Mouse (Mus musculus) cerebellum, adult 9-11 months (tissue): ENCODE results near the gene E2f3.

Experiments
- DNase-seq: peaks from one replicate; pipeline ENCODE4 v3.0.0; 2022

E2f3 gene

DNA sequence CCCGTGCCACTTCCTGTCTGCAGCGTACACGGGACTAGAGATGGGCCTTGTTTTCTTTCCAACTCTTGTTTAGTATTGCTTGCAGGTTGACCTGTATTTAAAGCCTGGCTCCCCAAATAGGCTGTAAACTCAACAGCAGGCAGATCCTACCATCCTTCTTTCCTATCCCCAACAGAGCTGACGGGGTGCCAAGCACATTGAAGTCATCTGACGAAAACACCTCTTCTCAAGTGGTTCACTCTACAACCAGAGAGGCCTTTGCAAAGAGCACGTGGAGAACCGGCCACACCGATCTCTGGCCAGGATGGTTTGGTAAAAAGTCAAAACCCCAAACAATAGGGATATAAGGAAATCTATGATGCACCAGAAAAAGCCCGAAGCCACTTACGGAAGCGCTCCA, 8.5 kb downstream of the E2f3 start:
- peak; percentile 9 for DNase-seq

- DNase-seq = no peak
Observed at GRCm38 (mm10) chr13:29974066-29974465, 11.8 kb downstream of the E2f3 start.

- DNase-seq = no peak
Observed at GRCm38 (mm10) chr13:29973610-29974009, 12.3 kb downstream of the E2f3 start.

GRCm38 (mm10) chr13:29970333-29970732, 15.5 kb downstream of the E2f3 start:
- DNase-seq = no peak

DNA sequence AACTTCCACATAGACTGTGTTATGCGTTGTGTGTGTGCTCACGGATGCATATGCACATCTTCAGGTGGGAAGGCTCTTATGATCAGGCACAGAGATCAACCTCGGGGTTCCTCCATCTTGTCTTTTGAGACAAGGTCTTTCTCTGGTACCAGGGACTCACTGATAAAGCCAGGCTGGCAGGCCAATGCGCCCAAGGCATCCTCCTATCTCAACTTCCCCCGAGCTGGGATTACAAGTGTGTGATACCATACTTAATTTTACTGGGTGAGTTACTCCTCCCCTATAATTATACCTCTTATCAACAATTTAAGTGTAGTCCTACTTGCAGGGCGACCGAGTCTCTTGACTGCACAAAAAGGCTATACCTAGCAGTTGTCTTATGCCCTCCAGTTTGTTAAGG, 17.2 kb downstream of the E2f3 start:
- DNase-seq = no peak

GRCm38 (mm10) chr13:29967367-29967766, 18.5 kb downstream of the E2f3 start:
- DNase-seq = no peak

GRCm38 (mm10) chr13:29966966-29967365, 18.9 kb downstream of the E2f3 start:
- no peak for DNase-seq

DNA sequence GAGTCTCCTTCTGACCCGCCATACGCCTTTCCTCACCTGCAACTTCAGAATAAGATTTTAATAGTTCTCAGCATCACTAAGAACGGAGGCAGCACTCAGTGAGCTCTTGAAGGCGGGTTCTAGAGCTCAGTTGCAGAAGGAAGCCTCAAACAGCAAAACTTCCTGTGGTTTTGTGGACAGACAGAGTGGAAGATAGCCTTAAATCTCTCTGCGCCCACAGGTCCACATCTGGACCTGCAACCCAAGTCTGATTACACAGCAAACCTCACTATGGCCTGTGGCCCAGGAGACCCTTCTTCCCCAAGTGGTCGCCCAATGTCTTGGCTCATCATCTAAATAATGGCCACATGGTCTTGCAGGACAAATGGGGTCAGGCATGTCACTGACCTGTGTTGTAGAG, 21.8 kb downstream of the E2f3 start:
- DNase-seq = no peak

- no peak for DNase-seq
Observed at GRCm38 (mm10) chr13:29960416-29960815, 25.4 kb downstream of the E2f3 start.

DNA sequence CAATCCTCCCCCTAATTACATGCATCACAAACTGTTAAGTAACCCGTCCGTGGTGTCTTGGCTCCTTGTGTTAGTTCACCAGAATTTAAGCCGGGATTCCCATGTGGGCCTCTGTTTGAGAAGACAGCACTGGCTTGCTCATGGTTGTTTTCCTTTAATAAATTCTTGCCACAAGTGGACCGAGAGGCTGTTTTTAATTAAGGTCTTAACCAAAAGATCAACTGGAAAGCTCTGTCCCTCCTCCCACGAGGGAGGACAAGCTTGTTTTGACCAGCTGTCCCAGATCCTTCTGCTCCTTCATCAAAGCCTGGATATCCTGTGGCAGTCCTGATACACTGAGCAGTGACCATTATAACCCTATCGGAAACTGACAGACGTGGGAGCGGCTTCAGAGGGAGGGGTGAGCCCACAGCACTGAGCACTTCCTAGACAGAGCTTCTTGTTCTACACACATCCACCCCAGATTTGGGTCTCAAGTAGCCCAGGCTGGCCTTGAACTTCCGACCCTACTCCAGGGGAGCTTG, 28.1 kb downstream of the E2f3 start:
- no peak for DNase-seq

GRCm38 (mm10) chr13:29956821-29957421, 28.9 kb downstream of the E2f3 start:
- peak; percentile 62 for DNase-seq

DNA sequence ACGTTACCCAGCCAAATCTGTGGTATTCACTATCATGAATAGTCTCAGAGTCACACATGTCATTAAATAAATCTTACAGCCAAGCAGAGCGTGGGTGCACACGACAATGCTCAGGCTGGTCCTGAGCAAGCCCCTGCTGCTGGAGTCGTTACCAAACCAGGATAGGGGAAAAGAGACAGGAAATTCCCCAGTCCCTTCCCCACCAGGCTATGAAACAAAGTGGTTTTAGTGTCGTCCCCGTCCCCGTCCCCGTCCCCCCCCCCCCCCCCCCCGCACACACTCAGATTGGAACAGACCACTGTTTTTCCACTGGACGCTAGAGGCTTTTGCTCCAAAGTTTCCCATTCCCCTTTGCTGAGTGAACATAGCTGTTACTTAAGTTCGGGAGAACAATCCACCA, 30.6 kb downstream of the E2f3 start:
- no peak for DNase-seq

DNA sequence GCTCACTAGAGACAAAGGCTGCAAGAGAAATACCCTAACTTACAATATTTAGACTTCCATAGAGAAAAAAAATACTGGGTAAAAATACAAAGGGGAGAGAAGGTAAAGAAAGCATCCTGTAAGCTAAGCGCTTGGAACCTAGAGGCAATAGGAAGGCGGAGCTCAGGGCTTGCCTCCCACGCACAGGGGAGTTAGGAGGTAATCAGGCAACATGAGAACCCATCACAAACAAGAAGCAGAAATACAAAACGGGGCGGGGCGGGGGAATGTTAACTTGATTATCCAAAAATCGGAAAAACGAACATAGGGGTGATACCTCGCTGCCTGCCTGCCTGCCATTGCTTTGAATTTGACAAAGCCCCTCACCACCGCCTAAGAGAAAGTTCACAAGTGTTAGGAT, 31.1 kb downstream of the E2f3 start:
- no peak for DNase-seq

GRCm38 (mm10) chr13:29953417-29954045, 32.3 kb downstream of the E2f3 start:
- DNase-seq = no peak

- no peak for DNase-seq
Observed at GRCm38 (mm10) chr13:29946045-29946444, 39.8 kb downstream of the E2f3 start.

DNA sequence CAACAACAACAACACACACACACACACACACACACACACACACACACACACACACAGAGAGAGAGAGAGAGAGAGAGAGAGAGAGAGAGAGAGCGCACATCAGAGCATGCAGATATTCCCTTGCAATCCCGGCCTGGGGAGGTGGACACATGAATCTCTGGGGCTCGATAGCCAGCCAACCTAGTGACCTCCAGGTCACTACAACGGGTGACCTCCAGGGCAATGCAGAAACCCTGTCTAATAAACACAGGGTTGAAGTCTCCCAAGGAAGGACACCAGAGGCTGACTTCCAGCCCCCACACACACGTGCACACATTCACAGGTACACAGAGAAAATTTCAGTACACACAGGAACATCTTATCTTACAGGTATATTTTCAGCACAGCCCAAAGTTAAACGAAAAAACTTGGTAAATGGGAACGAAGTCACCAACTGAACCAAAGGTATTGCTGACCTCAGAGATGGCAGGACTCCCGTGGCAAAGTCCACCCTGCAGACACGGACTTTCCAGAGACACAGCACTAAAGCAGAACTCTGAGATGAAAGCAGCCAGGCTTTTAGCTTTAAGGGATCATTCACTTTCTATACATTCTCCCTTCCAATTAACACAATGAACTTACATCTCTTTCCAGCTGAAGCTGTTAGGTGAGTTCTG, 40.8 kb downstream of the E2f3 start:
- DNase-seq = no peak

- no peak for DNase-seq
Observed at GRCm38 (mm10) chr13:29944493-29944892, 41.4 kb downstream of the E2f3 start.

DNA sequence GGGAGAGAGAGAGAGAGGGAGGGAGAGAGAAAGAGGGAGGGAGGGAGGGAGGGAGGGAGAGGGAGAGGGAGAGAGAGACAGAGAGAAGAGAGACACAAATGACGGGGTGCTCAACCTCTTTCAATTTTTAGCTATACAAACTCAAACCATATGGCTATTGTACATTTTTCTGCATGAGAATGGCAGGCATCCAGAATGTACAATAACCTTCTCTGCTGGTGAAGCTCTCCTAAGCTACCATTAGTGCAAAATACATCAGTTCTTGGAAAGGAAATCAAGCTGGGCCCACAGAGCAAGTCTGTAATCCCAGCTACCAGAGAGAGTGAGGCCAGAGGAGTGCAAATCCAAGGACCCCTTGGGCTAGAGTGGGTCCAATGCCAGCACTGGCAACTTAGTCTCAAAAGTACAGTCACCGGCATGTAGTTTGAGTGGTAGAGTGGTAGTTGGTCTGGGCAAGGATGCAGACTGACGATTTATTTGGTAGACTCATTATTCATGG, 42.3 kb downstream of the E2f3 start:
- DNase-seq = peak; percentile 11

DNA sequence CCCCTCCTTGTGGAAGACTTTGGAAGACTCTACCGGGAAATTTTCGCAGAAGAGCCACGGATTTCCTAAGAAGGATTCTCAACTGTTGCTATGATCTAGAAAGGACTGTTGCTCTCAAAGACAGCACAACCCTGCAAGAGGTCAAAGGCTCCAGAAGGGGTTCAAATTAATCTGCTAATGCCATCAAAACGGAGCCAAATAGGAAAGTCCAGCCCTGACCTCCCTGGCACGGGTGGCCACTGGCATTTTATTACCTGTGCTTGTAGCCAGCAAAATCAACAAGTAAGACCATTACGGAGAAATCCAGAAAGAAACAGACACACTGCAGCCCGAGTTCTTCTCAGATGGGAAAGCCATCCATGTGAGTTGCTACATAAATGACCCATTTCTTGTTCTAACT, 45.8 kb downstream of the E2f3 start:
- no peak for DNase-seq

- no peak for DNase-seq
Observed at GRCm38 (mm10) chr13:29939399-29939798, 46.5 kb downstream of the E2f3 start.

- no peak for DNase-seq
Observed at GRCm38 (mm10) chr13:29938776-29939175, 47.1 kb downstream of the E2f3 start.

GRCm38 (mm10) chr13:29926168-29926567, 59.7 kb downstream of the E2f3 start:
- no peak for DNase-seq

DNA sequence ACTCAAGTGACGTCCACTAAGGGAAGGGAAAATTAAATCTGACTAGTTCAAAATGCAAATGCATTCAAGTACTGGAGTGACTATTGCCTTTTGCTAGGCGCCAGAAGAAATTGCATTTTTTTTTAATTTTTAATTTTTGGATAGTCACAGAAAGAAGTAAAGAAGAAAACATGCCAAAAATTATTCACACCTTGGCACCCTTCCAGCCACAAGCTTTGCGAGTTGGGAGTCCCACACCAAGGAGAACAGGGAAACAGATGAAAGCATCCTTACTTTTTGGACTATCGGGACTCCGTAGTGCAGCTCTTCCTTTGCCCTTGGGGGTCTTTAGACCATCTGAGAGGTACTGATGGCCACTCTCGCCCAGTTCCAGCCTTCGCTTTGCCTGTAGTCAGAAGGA, 66.0 kb downstream of the E2f3 start:
- DNase-seq = no peak

GRCm38 (mm10) chr13:29916561-29916960, 69.3 kb downstream of the E2f3 start:
- no peak for DNase-seq
